Mouse (Mus musculus) hindbrain, embryonic 13.5 days (tissue): ENCODE results near the gene Rbfox2. TPM values are rescaled to one million over a fixed set of nuclear protein-coding genes. Genes with fewer than 3 reads are reported as not detected.

Experiments
- ATAC-seq: fragments of 200-750 bp; cut with Nextera tagmentation; 2 replicates; pipeline ENCODE4 v1.8.0; 2017; ENCODE audit warnings: moderate TSS enrichment; ENCODE audit not compliant: low FRiP score
- H3K27ac ChIP-seq: fragments of 300-500 bp; sonication (generic); 2 replicates; pipeline ENCODE4 v1.5.1; 2015; ENCODE audit warnings: inconsistent platforms, mild to moderate bottlenecking, moderate library complexity
- H3K27me3 ChIP-seq: fragments of 300-500 bp; sonication (generic); 2 replicates; pipeline ENCODE4 v1.6.1; 2015; ENCODE audit warnings: mild to moderate bottlenecking, inconsistent platforms
- H3K36me3 ChIP-seq: fragments of 300-500 bp; sonication (generic); 2 replicates; pipeline ENCODE4 v1.6.1; 2015; ENCODE audit warnings: mild to moderate bottlenecking, inconsistent platforms
- H3K4me1 ChIP-seq: fragments of 300-500 bp; sonication (generic); replicated peaks from 2 replicates; pipeline ENCODE4 v1.6.1; 2015; ENCODE audit warnings: inconsistent platforms
- H3K4me2 ChIP-seq: fragments of 300-500 bp; sonication (generic); 2 replicates; pipeline ENCODE4 v1.6.1; 2015; ENCODE audit warnings: inconsistent platforms, mild to moderate bottlenecking, moderate library complexity
- H3K4me3 ChIP-seq: fragments of 300-500 bp; sonication (generic); 2 replicates; pipeline ENCODE4 v1.5.1; 2015; ENCODE audit warnings: mild to moderate bottlenecking, inconsistent platforms
- H3K9ac ChIP-seq: fragments of 300-500 bp; sonication (generic); 2 replicates; pipeline ENCODE4 v1.6.1; 2015; ENCODE audit warnings: mild to moderate bottlenecking, inconsistent platforms
- H3K9me3 ChIP-seq: fragments of 300-500 bp; sonication (generic); 2 replicates; pipeline ENCODE4 v1.6.1; 2016; ENCODE audit warnings: inconsistent platforms
- WGBS: fragments of 180-500 bp; shearing (Covaris S2); methylation state at CpG from one replicate; pipeline ENCODE4 v1.1.7; 2015; 5-methylcytosine and 5-hydroxymethylcytosine counted together
- polyA plus RNA-seq: library from polyadenylated mRNA; unstranded; fragments of >200 nt; fragmentation: Nextera tagmentation; extraction: Ambion mirVana; gene quantifications from 2 replicates; pipeline ENCODE4 v1.2.1, GENCODE M21; 2015

The Rbfox2 gene
- polyA plus RNA-seq, 1 experiment from 2014 or later: 158 TPM

DNA sequence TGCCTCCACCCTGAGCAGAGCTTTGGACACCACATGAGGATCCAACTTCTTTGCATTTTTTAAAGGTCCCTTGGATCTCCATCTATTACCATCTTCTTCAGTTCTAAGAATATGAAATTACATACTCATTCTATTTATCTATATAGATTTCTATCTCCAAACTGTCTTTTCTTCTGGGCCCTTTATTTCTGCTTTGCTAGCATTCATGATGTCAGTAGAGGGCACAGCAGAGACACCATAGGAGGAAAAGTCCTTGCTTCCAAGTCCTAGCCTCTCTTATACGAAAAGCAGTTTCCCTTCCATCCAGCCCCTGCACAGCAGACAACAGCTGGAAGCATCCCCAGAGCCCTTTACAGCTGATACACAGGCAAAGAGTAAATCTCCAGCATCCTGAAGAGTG, 69.1 kb downstream of the Rbfox2 start:
- no peak overlapping the region for H3K4me3 ChIP-seq
- H3K36me3 ChIP-seq: no peaks in the 10 kb centered on the region
- no peak for ATAC-seq
- H3K4me1 ChIP-seq: peaks cover 50% of the 10 kb centered on the region
- 40% methylated on average over 1 of the region's 1 CpGs for WGBS
- no peak overlapping the region for H3K9ac ChIP-seq
- H3K27me3 ChIP-seq: no peaks in the 10 kb centered on the region
- no peaks in the 10 kb centered on the region for H3K9me3 ChIP-seq
- H3K4me2 ChIP-seq: no peak overlapping the region
- no peak overlapping the region for H3K27ac ChIP-seq

DNA sequence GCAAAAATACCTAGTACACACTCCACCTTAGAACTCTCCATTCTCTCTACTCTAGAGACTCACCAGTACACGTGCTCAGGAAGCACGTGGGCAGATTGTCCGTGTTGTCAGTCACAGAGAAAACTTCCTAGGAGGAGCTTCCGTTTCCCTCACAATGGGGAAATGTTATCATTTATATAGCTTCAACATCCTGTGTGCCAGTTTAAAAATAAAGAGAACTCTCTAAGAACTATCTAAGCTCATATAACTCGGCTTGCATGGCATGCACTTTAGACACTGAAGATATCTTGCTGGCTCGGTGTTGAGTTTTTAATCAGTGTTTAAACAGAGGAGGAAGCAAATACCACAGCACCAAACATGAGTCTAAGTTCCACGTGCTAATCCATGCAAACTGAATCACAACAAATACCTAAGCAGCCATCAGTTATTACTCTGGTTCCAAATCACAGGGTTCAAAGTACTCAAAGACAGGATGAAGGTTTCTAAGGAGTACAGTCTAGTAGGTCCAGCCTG, 70.7 kb downstream of the Rbfox2 start:
- 78% methylated on average over 7 of the region's 7 CpGs for WGBS
- no peaks in the 10 kb centered on the region for H3K36me3 ChIP-seq
- no peak overlapping the region for H3K4me2 ChIP-seq
- no peak overlapping the region for H3K4me3 ChIP-seq
- ATAC-seq: no peak
- H3K27ac ChIP-seq: no peak overlapping the region
- no peaks in the 10 kb centered on the region for H3K9me3 ChIP-seq
- no peaks in the 10 kb centered on the region for H3K27me3 ChIP-seq
- H3K4me1 ChIP-seq: peaks cover 46% of the 10 kb centered on the region
- no peak overlapping the region for H3K9ac ChIP-seq

DNA sequence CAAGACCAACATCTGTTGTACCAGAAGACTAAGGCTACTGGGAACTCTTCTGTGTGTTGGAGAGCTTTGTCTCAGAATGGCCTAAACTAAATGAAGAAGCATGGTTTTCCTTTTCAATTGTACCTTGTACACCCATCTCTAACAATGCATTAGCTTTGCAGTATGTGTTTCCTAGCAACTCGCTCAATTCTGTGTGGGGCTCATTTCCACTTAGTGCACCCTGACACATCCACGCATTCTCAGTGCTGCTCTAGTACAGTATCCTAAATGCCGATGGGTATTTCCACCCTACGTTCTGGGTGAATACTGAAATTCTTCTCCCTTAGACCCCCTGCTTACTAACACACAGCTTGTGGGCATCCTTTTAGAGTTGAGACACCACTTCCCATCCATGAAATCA, 71.3 kb downstream of the Rbfox2 start:
- peaks cover 46% of the 10 kb centered on the region for H3K4me1 ChIP-seq
- H3K27ac ChIP-seq: no peak overlapping the region
- H3K36me3 ChIP-seq: no peaks in the 10 kb centered on the region
- H3K9ac ChIP-seq: no peak overlapping the region
- no peak overlapping the region for H3K4me2 ChIP-seq
- H3K9me3 ChIP-seq: no peaks in the 10 kb centered on the region
- no peaks in the 10 kb centered on the region for H3K27me3 ChIP-seq
- H3K4me3 ChIP-seq: no peak overlapping the region
- no peak for ATAC-seq
- WGBS: 80% methylated on average over 4 of the region's 4 CpGs

DNA sequence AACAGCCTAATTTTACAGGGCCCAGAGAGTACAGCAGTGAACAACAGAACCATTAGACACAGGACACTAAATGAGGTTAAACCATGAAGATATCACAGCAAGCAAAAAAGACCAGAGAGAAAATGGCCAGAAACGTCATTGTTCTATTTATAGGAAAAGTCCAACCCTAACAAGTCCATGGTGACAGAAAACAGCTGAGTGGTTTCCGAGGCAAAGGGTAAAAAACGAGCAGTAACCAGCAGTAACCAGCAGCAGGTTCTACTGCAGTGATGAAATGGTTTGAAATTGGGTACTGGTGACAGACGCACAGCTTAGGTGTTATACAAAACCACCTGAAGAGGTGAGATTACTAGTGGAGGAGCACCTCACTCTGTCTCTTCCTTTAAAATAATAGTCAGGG, 72.5 kb downstream of the Rbfox2 start:
- H3K36me3 ChIP-seq: no peaks in the 10 kb centered on the region
- no peak overlapping the region for H3K4me2 ChIP-seq
- no peak for ATAC-seq
- H3K9me3 ChIP-seq: no peaks in the 10 kb centered on the region
- H3K27ac ChIP-seq: no peak overlapping the region
- WGBS: 59% methylated on average over 4 of the region's 4 CpGs
- H3K4me1 ChIP-seq: peaks cover 39% of the 10 kb centered on the region
- no peaks in the 10 kb centered on the region for H3K27me3 ChIP-seq
- no peak overlapping the region for H3K9ac ChIP-seq
- no peak overlapping the region for H3K4me3 ChIP-seq

DNA sequence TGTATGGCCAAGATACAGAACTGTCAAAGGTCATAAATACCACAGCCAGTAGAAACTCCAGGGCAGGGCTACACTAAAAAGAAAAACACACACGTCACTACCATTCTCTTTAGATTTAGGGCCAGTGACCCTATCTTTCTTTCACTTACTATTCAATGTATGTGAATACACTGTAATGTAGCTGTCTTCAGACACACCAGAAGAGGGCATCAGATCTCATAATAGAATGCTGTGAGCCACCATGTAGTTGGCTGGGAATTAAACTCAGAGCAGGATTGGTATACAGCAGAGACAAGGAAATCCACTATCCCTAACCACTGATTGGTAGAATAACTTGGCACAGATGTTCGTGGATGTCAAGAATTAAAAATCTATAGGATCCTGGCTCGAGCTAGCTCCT, 76.7 kb downstream of the Rbfox2 start:
- no peaks in the 10 kb centered on the region for H3K27me3 ChIP-seq
- no peak overlapping the region for H3K27ac ChIP-seq
- no peak overlapping the region for H3K4me2 ChIP-seq
- ATAC-seq: no peak
- 75% methylated on average over 3 of the region's 3 CpGs for WGBS
- H3K4me3 ChIP-seq: no peak overlapping the region
- no peak overlapping the region for H3K9ac ChIP-seq
- peaks cover 8% of the 10 kb centered on the region; the same call in 1 of the 2 replicates for H3K36me3 ChIP-seq
- H3K4me1 ChIP-seq: peaks cover 21% of the 10 kb centered on the region
- H3K9me3 ChIP-seq: no peaks in the 10 kb centered on the region

DNA sequence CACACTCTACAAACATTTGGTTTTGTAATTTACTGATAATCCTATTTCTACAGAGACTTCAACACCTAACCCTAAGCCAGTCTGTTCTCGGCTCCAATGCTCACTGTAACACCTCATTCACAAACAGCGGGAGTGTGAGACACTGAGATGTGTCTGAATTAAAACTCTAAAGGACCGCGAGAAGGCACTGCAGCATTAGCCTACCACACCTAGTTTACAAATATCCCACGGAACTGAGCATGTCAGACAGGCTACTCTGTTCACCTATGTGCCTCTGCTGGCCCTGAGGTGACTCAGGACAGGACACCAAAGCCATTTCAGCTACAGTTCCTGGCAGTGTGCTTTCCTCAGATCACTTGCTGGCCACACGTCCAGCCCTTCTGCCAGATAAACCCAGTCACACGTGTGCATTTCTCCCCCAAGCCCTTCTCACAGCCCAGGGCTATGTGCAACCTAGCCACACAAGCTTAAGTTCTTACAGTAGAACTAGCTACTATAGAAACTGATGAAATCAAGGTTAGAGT, 79.9 kb downstream of the Rbfox2 start:
- ATAC-seq: no peak
- no peaks in the 10 kb centered on the region for H3K27me3 ChIP-seq
- H3K4me3 ChIP-seq: no peak overlapping the region
- H3K4me2 ChIP-seq: no peak overlapping the region
- no peak overlapping the region for H3K27ac ChIP-seq
- no peak overlapping the region for H3K9ac ChIP-seq
- H3K36me3 ChIP-seq: peaks cover 8% of the 10 kb centered on the region; the same call in 1 of the 2 replicates
- H3K9me3 ChIP-seq: no peaks in the 10 kb centered on the region
- peaks cover 6% of the 10 kb centered on the region; the same call in 1 of the 2 replicates for H3K4me1 ChIP-seq
- WGBS: 74% methylated on average over 7 of the region's 7 CpGs

DNA sequence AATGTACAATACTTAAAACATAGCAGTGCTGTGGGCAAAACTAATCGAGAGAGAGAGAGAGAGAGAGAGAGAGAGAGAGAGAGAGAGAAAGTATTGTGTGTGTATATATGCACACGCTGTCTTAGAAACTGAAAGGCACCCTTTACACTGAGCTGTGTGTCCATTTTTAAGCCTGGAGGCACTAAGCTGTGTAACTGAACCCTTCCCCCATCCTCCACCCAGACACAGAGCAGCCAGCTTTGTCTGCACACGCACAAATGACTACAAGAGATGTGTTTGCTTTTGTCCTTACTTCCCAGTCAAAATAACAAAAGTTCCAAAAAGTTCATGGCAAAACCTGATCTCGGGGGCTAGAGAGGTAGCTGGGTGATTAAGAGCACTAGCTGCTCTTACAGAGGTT, 80.9 kb downstream of the Rbfox2 start:
- no peaks in the 10 kb centered on the region for H3K27me3 ChIP-seq
- H3K9me3 ChIP-seq: no peaks in the 10 kb centered on the region
- no peak overlapping the region for H3K9ac ChIP-seq
- 49% methylated on average over 4 of the region's 4 CpGs for WGBS
- no peak for ATAC-seq
- H3K4me3 ChIP-seq: no peak overlapping the region
- H3K36me3 ChIP-seq: peaks cover 8% of the 10 kb centered on the region; the same call in 1 of the 2 replicates
- no peak overlapping the region for H3K27ac ChIP-seq
- peaks cover 6% of the 10 kb centered on the region; the same call in 1 of the 2 replicates for H3K4me1 ChIP-seq
- H3K4me2 ChIP-seq: no peak overlapping the region

DNA sequence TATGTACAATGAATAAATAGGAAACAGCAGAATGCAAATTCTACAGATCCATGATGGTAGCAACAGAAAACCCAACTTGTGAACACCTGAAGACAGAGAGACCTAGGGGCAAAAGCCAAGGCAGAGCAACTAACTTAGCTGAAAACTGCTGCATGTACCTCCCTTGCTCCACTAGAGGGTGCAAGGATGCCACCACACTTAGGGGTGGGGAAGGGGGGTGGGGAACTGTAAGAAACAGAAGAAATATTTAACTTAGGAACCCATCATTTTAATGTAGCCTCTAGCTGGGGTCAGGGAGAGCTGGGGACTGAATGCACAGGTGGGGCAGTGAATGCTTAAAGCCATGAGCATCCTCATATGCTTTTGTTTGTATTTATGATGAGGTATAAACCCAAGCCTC, 81.5 kb downstream of the Rbfox2 start:
- Histone ChIP-seq H3K4me1 (peaks cover 7% of the 10 kb centered on the region; the same call in 1 of the 2 replicates), H3K36me3 (peaks cover 8% of the 10 kb centered on the region; the same call in 1 of the 2 replicates), H3K27me3 (no peaks in the 10 kb centered on the region), H3K27ac (no peak overlapping the region), H3K4me3 (no peak overlapping the region), H3K9ac (no peak overlapping the region), H3K9me3 (no peaks in the 10 kb centered on the region), H3K4me2 (no peak overlapping the region)
- no peak for ATAC-seq

DNA sequence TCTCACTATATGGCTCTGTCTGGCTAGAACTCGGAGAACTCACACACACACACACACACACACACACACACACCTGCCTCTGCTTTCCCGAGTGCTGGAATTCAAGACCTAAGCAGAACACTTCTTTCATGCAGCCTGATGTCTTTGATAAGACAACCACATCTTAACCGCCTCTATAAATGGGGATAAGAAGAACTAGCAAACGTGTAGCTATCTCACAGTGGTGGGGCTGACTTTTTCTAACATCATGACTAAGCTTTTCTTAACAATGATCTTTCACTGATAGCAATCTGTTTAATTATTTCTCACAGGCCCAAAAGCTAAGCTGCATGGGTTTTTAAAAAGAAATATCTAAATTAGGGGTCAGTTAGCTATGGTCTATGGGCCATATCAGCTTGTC, 86.0 kb downstream of the Rbfox2 start:
- Histone ChIP-seq H3K27me3 (no peaks in the 10 kb centered on the region), H3K36me3 (no peaks in the 10 kb centered on the region), H3K4me2 (no peak overlapping the region), H3K9ac (no peak overlapping the region), H3K27ac (no peak overlapping the region), H3K4me1 (peaks cover 24% of the 10 kb centered on the region), H3K9me3 (no peaks in the 10 kb centered on the region), H3K4me3 (no peak overlapping the region)
- ATAC-seq: no peak
- 82% methylated on average over 4 of the region's 4 CpGs for WGBS

DNA sequence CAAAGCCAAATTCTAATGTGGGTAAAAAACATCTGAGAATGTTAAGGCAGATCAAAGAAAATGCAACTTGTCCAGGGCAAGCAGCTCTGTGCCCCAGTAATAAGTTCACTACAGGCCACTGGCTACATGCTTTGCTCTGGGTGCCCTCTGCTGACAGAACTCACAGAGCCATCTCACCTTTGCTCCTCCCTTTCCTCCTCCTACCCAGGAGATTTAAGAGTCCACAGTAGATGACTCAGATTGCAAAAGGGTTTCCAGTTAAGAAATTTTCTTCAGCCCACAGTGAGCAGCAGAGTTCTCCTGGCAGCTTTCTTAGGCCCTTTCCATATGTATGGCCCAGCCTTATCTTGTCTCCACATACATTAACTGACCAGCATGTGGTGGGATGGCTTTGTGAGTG, 86.7 kb downstream of the Rbfox2 start:
- no peak for ATAC-seq
- Histone ChIP-seq H3K4me1 (peaks cover 26% of the 10 kb centered on the region), H3K9me3 (no peaks in the 10 kb centered on the region), H3K4me2 (no peak overlapping the region), H3K4me3 (no peak overlapping the region), H3K27me3 (no peaks in the 10 kb centered on the region), H3K9ac (no peak overlapping the region), H3K36me3 (no peaks in the 10 kb centered on the region), H3K27ac (peak overlapping the region; percentile 14; the same call in 1 of the 2 replicates)

DNA sequence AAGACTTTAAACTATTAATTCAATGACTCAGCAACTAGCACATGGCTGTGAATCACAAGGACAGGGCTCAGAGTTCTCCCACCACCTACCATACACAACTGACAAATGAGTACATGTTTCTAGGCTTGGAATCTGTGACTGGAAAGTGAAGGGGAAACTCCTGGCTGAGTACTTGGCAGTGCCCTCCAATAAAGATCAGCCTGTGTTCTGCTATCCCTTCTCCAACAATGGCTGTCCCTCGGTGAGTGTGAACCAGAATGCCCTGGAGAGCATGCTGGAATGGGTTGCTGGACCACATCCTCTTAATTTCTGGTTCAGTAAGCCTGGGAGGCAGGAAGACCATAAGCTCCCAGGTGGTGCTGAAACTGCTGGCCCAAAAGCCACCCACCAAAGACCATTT, 87.2 kb downstream of the Rbfox2 start:
- Histone ChIP-seq H3K27ac (no peak overlapping the region), H3K4me1 (peaks cover 31% of the 10 kb centered on the region), H3K27me3 (no peaks in the 10 kb centered on the region), H3K36me3 (no peaks in the 10 kb centered on the region), H3K9ac (no peak overlapping the region), H3K9me3 (no peaks in the 10 kb centered on the region), H3K4me3 (no peak overlapping the region), H3K4me2 (no peak overlapping the region)
- 61% methylated on average over 1 of the region's 1 CpGs for WGBS
- ATAC-seq: no peak

DNA sequence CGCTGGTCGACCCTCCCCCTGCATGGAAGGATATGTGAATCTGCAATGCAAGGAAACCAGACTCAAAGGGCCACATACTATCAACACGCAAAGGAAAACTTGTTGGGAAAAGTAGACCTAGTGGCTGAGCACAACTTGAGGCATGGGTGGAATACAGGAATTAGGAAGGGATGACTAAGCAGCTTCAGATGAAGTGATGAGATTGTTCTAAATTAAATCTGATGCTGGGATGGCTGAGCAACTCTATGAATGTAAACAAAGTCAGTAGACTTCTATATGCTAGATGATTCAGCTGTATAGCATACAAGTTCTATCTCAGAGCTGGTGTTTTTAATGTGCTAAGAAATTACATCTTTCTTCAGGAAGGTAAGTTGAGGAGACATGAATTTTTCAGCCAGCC, 88.8 kb downstream of the Rbfox2 start:
- no peaks in the 10 kb centered on the region for H3K27me3 ChIP-seq
- no peaks in the 10 kb centered on the region for H3K9me3 ChIP-seq
- no peak overlapping the region for H3K27ac ChIP-seq
- H3K36me3 ChIP-seq: no peaks in the 10 kb centered on the region
- no peak overlapping the region for H3K4me2 ChIP-seq
- WGBS: 97% methylated on average over 3 of the region's 3 CpGs
- H3K4me1 ChIP-seq: peaks cover 41% of the 10 kb centered on the region
- no peak overlapping the region for H3K9ac ChIP-seq
- ATAC-seq: no peak
- H3K4me3 ChIP-seq: no peak overlapping the region

DNA sequence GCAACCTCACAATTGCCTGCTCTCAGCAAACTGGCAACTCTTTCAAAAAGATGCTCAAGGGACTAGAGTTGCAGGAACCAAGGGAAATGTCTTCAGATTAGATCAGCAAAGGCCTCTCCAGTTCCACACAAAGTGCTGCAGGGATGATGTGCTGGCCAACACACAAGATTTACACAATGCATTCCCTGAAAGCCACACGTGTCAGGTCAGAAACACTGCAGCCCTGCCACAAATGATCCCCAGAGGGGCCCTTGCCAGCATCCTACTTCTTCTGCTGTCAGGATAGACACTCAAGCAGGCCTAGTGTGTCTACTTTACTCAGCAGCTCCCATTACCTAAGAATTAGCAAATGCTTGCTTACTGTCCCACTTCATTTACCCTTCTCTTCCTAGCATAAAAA, 89.3 kb downstream of the Rbfox2 start:
- H3K9me3 ChIP-seq: no peaks in the 10 kb centered on the region
- H3K36me3 ChIP-seq: no peaks in the 10 kb centered on the region
- ATAC-seq: no peak
- H3K9ac ChIP-seq: no peak overlapping the region
- H3K4me3 ChIP-seq: no peak overlapping the region
- no peaks in the 10 kb centered on the region for H3K27me3 ChIP-seq
- whole genome bisulfite sequencing: 62% methylated on average over 1 of the region's 1 CpGs
- peaks cover 41% of the 10 kb centered on the region for H3K4me1 ChIP-seq
- peak overlapping the region; percentile 35; the same call in 1 of the 2 replicates for H3K27ac ChIP-seq
- no peak overlapping the region for H3K4me2 ChIP-seq
